Mouse (Mus musculus): ENCODE results near the gene Kif16b. TPM values are rescaled to one million over a fixed set of nuclear protein-coding genes. Genes with fewer than 3 reads are reported as not detected.

Kif16b gene
- total and polyA plus RNA-seq, 3 experiments = 7.8 to 9.5 (median 8.0) TPM

GRCm38 (mm10) chr2:142648023-142648453, 253.3 kb downstream of the Kif16b start:
- Histone ChIP-seq H3K4me2 (ENCODE audit: insufficient read depth, low read depth, poor library complexity, severe bottlenecking) (no peak overlapping the region), H3K36me3 (replicated peaks in 1 of 2; ENCODE audit: control insufficient read depth in 1 of 2, insufficient read depth in 1 of 2, low read length in 1 of 2) (peaks cover 0 to 2% of the 10 kb centered on the region in 2 experiments), H3K4me1 (ENCODE audit: control insufficient read depth in 1 of 2, insufficient read depth in 2 of 2) (peaks cover 2 to 12% of the 10 kb centered on the region in 2 experiments; a peak in 1 of 4 replicates), H3K4me3 (replicated peaks in 1 of 3; ENCODE audit: low read depth in 2 of 3, low read length in 2 of 3, poor library complexity in 1 of 3) (no peak overlapping the region), H3K9me3 (replicated peaks; ENCODE audit: low read length) (no peaks in the 10 kb centered on the region), H3K79me2 (replicated peaks; ENCODE audit: control insufficient read depth, extremely low read depth, insufficient read depth, poor library complexity, severe bottlenecking) (no peaks in the 10 kb centered on the region), H3K27ac (ENCODE audit: insufficient read depth, low read depth) (no peak overlapping the region), H3K27me3 (replicated peaks) (no peaks in the 10 kb centered on the region), H3K9ac (ENCODE audit: insufficient read depth, low read depth) (no peak overlapping the region)
- in situ Hi-C loops (cut with MboI; ENCODE audit: low pct_ligation_motif_present, low pct_unique_long_range_greater_than_20kb, low sequenced_read_pairs) (no loop called here), dilution Hi-C loops (cut with MboI; ENCODE audit: extremely low pct_ligation_motif_present, extremely low pct_unique_long_range_greater_than_20kb, low sequenced_read_pairs) (no loop called here)
- TF ChIP-seq MAZ (IDR thresholded peaks at IDR 0.05; ENCODE audit: low read depth, low read length) (no peak), MEF2A (IDR thresholded peaks at IDR 0.05; ENCODE audit: borderline replicate concordance, low read depth, low read length) (no peak), ZMIZ1 (IDR thresholded peaks at IDR 0.05; ENCODE audit: low read depth, low read length) (no peak), JUND (conservative IDR thresholded peaks at IDR 0.05; ENCODE audit: low read depth, low read length) (no peak), ZNF384 (IDR thresholded peaks at IDR 0.05; ENCODE audit: low read depth, low read length) (no peak), POLR2AphosphoS2 (IDR thresholded peaks at IDR 0.05; ENCODE audit: low read depth, low read length) (no peak), EP300 (IDR thresholded peaks at IDR 0.05; ENCODE audit: low read length) (no peak), CTCF (conservative IDR thresholded peaks at IDR 0.05 in 1 of 2, IDR thresholded peaks at IDR 0.05 in 1 of 2; ENCODE audit: low read depth in 2 of 2, low read length in 2 of 2) (no peak), ZC3H11A (IDR thresholded peaks at IDR 0.05; ENCODE audit: low read depth, low read length) (no peak), CHD1 (IDR thresholded peaks at IDR 0.05; ENCODE audit: low read depth, low read length) (no peak), TCF12 (IDR thresholded peaks at IDR 0.05; ENCODE audit: low read depth, low read length) (no peak), PAX5 (IDR thresholded peaks at IDR 0.05; ENCODE audit: low read length) (no peak), ELF1 (IDR thresholded peaks at IDR 0.05; ENCODE audit: low read depth, low read length) (no peak), SMC3 (IDR thresholded peaks at IDR 0.05; ENCODE audit: low read depth, low read length) (no peak), RCOR1 (conservative IDR thresholded peaks at IDR 0.05; ENCODE audit: low read depth, low read length) (no peak), UBTF (IDR thresholded peaks at IDR 0.05; ENCODE audit: low read depth, low read length) (no peak), USF1 (IDR thresholded peaks at IDR 0.05; ENCODE audit: low read depth, low read length) (no peak)
- no peak for DNase-seq (ENCODE audit: extremely low read depth)

- TF ChIP-seq ZKSCAN1 (IDR thresholded peaks at IDR 0.05; ENCODE audit: borderline replicate concordance, low read depth, low read length) (no peak), EP300 (IDR thresholded peaks at IDR 0.05; ENCODE audit: low read length) (no peak), ZMIZ1 (IDR thresholded peaks at IDR 0.05; ENCODE audit: low read depth, low read length) (no peak), GABPA (IDR thresholded peaks at IDR 0.05; ENCODE audit: insufficient replicate concordance, low read depth, low read length) (no peak), MAZ (IDR thresholded peaks at IDR 0.05; ENCODE audit: low read depth, low read length) (no peak), MAX (IDR thresholded peaks at IDR 0.05; ENCODE audit: low read length) (no peak), CTCF (conservative IDR thresholded peaks at IDR 0.05 in 1 of 2, IDR thresholded peaks at IDR 0.05 in 1 of 2; ENCODE audit: low read depth in 2 of 2, low read length in 2 of 2) (no peak), JUND (conservative IDR thresholded peaks at IDR 0.05; ENCODE audit: low read depth, low read length) (no peak), NRF1 (IDR thresholded peaks at IDR 0.05; ENCODE audit: low read depth, low read length) (no peak), ETS1 (conservative IDR thresholded peaks at IDR 0.05; ENCODE audit: low read depth, low read length) (no peak), MYC (IDR thresholded peaks at IDR 0.05; ENCODE audit: low read depth, low read length) (no peak), SMC3 (IDR thresholded peaks at IDR 0.05; ENCODE audit: low read depth, low read length) (no peak), HCFC1 (IDR thresholded peaks at IDR 0.05; ENCODE audit: low read depth, low read length) (no peak), IRF4 (IDR thresholded peaks at IDR 0.05; ENCODE audit: low read depth, low read length) (no peak), MXI1 (IDR thresholded peaks at IDR 0.05; ENCODE audit: low read depth, low read length) (no peak), MAFK (IDR thresholded peaks at IDR 0.05; ENCODE audit: insufficient replicate concordance, low read length) (no peak), TBP (conservative IDR thresholded peaks at IDR 0.05; ENCODE audit: low read depth, low read length) (no peak), USF1 (IDR thresholded peaks at IDR 0.05; ENCODE audit: low read depth, low read length) (no peak), BHLHE40 (IDR thresholded peaks at IDR 0.05; ENCODE audit: low read depth, low read length) (no peak), CHD1 (IDR thresholded peaks at IDR 0.05; ENCODE audit: low read depth, low read length) (no peak)
- DNase-seq (ENCODE audit: extremely low read depth) = no peak
- Histone ChIP-seq H3K9ac (ENCODE audit: insufficient read depth, low read depth) (no peak overlapping the region), H3K27me3 (replicated peaks) (no peaks in the 10 kb centered on the region), H3K4me1 (ENCODE audit: control insufficient read depth in 1 of 2, insufficient read depth in 2 of 2) (peaks cover 0 to 4% of the 10 kb centered on the region in 2 experiments; a peak in 1 of 4 replicates), H3K4me3 (replicated peaks in 1 of 3; ENCODE audit: low read depth in 2 of 3, low read length in 2 of 3, poor library complexity in 1 of 3) (no peak overlapping the region), H3K27ac (ENCODE audit: insufficient read depth, low read depth) (no peak overlapping the region), H3K36me3 (replicated peaks in 1 of 2; ENCODE audit: control insufficient read depth in 1 of 2, insufficient read depth in 1 of 2, low read length in 1 of 2) (peaks cover 0 to 2% of the 10 kb centered on the region in 2 experiments), H3K79me2 (replicated peaks; ENCODE audit: control insufficient read depth, extremely low read depth, insufficient read depth, poor library complexity, severe bottlenecking) (no peaks in the 10 kb centered on the region), H3K4me2 (ENCODE audit: insufficient read depth, low read depth, poor library complexity, severe bottlenecking) (no peak overlapping the region), H3K9me3 (replicated peaks; ENCODE audit: low read length) (no peaks in the 10 kb centered on the region)
- dilution Hi-C loops (cut with MboI; ENCODE audit: extremely low pct_ligation_motif_present, extremely low pct_unique_long_range_greater_than_20kb, low sequenced_read_pairs) (no loop called here), in situ Hi-C loops (cut with MboI; ENCODE audit: low pct_ligation_motif_present, low pct_unique_long_range_greater_than_20kb, low sequenced_read_pairs) (no loop called here)
These were observed 254.5 kb downstream of the Kif16b start for GRCm38 (mm10) chr2:142646863-142647262.

Measured in CH12.LX (cell line).